Mouse (Mus musculus) bone marrow, adult 2 months (tissue): ENCODE data around the gene Vdac1.

Source experiments
- CTCF ChIP-seq: fragments of 200-500 bp; IDR thresholded peaks from 2 replicates; pipeline ENCODE4 v1.5.1; 2011; ENCODE audit warnings: low read length, control low read depth; ENCODE audit not compliant: control insufficient read depth, insufficient read depth
- POLR2A ChIP-seq: fragments of 200-500 bp; IDR thresholded peaks from 2 replicates; pipeline ENCODE4 v1.6.1; 2011; ENCODE audit warnings: low read depth, mild to moderate bottlenecking, control low read depth, low read length, borderline replicate concordance; ENCODE audit not compliant: control insufficient read depth

DNA sequence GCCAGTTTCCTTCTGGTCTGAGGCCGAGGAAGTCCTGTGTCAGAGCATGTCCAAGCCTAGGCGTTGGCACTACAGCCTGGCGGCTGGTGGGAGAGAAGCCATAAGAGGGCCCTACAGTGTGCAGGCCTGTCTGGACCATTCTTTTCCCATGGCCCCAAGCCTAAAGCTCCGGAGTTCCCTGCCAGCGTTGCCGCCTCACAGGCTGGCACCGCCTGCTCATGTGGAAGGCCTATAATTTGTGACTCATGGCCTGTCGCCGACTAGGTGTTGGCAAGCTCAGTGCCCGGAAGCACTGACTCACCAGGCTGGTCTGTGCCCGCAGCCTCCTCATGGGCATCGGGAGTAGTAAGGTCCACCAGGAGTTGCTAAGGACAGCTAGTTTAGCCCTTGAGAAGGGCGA is 27.0 kb upstream of the Vdac1 start:
- no peak for TF ChIP-seq CTCF
- no peak for TF ChIP-seq POLR2A
